Mouse (Mus musculus): Measurements from ENCODE around the gene Myh9. TPM values are rescaled to one million over a fixed set of nuclear protein-coding genes. Genes with fewer than 3 reads are reported as not detected.
"Not testable (repeated sequence)": the region's sequence is repeated elsewhere in the genome, so short reads cannot be mapped to it uniquely, and the experiment has no call there.

Gene Myh9
- polyA plus RNA-seq, 1 experiment from 2014 or later, result 55.4 TPM

DNA sequence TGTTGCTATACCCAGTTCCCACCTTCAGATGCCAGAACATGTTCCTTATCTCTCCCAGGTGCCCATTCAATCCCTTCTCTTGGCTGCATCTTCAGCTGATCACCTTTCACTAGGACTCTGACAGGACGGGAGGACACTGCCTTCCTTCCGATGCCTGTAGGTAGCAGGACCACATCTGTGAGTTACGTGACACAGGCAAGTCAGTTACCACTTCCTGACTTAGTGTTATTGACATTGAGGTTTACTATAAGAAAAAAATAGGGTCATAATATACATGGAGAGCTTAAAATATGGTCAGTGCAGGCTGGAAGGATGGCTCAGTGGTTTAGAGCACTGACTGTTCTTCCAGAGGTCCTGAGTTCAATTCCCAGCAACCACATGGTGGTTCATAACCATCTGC lies 120.5 kb downstream of the Myh9 start:
- not testable (repeated sequence) for H3K4me1 ChIP-seq (ENCODE audit: insufficient read depth, low read length); H3K4me2 ChIP-seq (replicated peaks; ENCODE audit: low read depth, low read length); H3K9me3 ChIP-seq (ENCODE audit: low read length); H3K27ac ChIP-seq (ENCODE audit: low read length); H3K27me3 ChIP-seq (ENCODE audit: insufficient read depth, low read length); H3K4me3 ChIP-seq (ENCODE audit: low read length); H3K36me3 ChIP-seq (ENCODE audit: insufficient read depth, low read length); H3K9ac ChIP-seq (replicated peaks; ENCODE audit: low read length); ATAC-seq (ENCODE audit: low FRiP score, low TSS enrichment)
- no CpG with 5 or more reads among the region's 3 CpGs for WGBS

DNA sequence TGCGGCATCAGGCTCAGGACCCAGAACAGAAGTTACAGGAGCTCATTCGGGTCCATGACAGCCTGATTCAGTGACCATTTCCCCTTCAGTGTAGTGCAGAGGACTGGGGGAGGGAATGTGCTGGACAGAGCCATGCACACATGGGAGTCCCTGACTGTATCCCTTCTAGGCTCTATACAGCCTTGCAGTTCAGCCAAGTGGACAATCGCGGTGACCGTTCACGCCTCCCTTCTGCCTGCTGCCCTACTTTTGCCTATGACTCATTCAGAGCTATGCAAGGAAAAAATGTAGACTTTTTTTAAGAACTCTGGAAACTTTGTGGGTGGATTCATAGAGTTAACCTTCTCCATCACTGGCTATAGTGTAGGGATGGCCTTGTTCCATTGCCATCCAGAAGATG lies 123.7 kb downstream of the Myh9 start:
- WGBS, result 33% methylated on average over 2 of the region's 6 CpGs

More for the DNA sequence above, 123.7 kb downstream of the Myh9 start:
- H3K4me3 ChIP-seq (ENCODE audit: low read length); H3K27ac ChIP-seq (ENCODE audit: low read length); H3K4me1 ChIP-seq (ENCODE audit: insufficient read depth, low read length); H3K9me3 ChIP-seq (ENCODE audit: low read length); H3K36me3 ChIP-seq (ENCODE audit: insufficient read depth, low read length); H3K4me2 ChIP-seq (replicated peaks; ENCODE audit: low read depth, low read length); H3K9ac ChIP-seq (replicated peaks; ENCODE audit: low read length); H3K27me3 ChIP-seq (ENCODE audit: insufficient read depth, low read length): not testable (repeated sequence)
- peak; percentile 71; the same call in 1 of the 2 replicates for ATAC-seq (ENCODE audit: low FRiP score, low TSS enrichment)

Other genes starting within 250 kb of the Myh9 start
- 0.19 and 0.22 TPM in 2 replicates for gene Apol10b, start 246.1 kb downstream of the Myh9 start, polyA plus RNA-seq (2015; fragmentation: Nextera tagmentation; extraction: Ambion mirVana)
- not detected in 2 replicates for gene Gm36245, start 242.9 kb downstream of the Myh9 start, polyA plus RNA-seq (2015; fragmentation: Nextera tagmentation; extraction: Ambion mirVana)
- gene Apol11b, start 198.9 kb downstream of the Myh9 start, polyA plus RNA-seq (2015; fragmentation: Nextera tagmentation; extraction: Ambion mirVana), result 0.07 TPM in 1 of 2 replicates, not detected in the other
- not detected in 2 replicates for gene Apol7e, start 143.3 kb downstream of the Myh9 start, polyA plus RNA-seq (2015; fragmentation: Nextera tagmentation; extraction: Ambion mirVana)
- gene Apol9b, start 113.1 kb downstream of the Myh9 start, polyA plus RNA-seq (2015; fragmentation: Nextera tagmentation; extraction: Ambion mirVana), result 0.20 TPM in 1 of 2 replicates, not detected in the other
- 0.19 and 0.21 TPM in 2 replicates for gene Apol8, start 85.2 kb downstream of the Myh9 start, polyA plus RNA-seq (2015; fragmentation: Nextera tagmentation; extraction: Ambion mirVana)
- 275 and 307 TPM in 2 replicates for gene Txn2, start 86.8 kb upstream of the Myh9 start, polyA plus RNA-seq (2015; fragmentation: Nextera tagmentation; extraction: Ambion mirVana)
- gene Foxred2, start 114.5 kb upstream of the Myh9 start, polyA plus RNA-seq (2015; fragmentation: Nextera tagmentation; extraction: Ambion mirVana), result 4.9 and 5.2 TPM in 2 replicates
- gene Eif3d, start 128.6 kb upstream of the Myh9 start, polyA plus RNA-seq (2015; fragmentation: Nextera tagmentation; extraction: Ambion mirVana), result 212 and 222 TPM in 2 replicates